Mouse (Mus musculus): Measurements from ENCODE around the gene Nr1h4. TPM values are rescaled to one million over a fixed set of nuclear protein-coding genes. Genes with fewer than 3 reads are reported as not detected.

The Nr1h4 gene
- total RNA-seq, 2 experiments from 2014 or later, result not detected

- ATAC-seq (replicated peaks; ENCODE audit: low FRiP score, poor library complexity, severe bottlenecking), result no peak
These were observed 7.6 kb downstream of the Nr1h4 start for GRCm38 (mm10) chr10:89525823-89526222.

DNA sequence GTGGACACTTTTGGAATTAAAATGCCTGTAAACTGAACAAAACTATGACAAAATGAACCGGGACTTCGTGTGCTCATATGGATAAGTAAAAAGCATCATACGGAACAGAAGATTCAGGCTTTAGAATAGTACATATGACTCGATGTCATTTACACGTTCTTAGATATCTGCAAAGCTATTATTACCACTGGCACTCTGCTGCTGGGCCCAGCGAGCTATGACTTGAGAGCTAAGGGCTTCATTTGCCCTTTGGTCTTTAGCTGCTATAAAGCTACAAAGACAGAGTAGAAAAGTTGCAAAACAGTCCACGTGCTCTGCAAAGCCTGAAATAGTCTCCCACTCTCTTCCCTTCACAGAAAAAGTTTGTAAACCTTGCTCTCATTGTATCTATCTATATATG lies 10.9 kb downstream of the Nr1h4 start:
- no peak for ATAC-seq (replicated peaks; ENCODE audit: low FRiP score, poor library complexity, severe bottlenecking)

GRCm38 (mm10) chr10:89521790-89522431 lies 11.5 kb downstream of the Nr1h4 start:
- no peak for ATAC-seq (replicated peaks; ENCODE audit: low FRiP score, poor library complexity, severe bottlenecking)

DNA sequence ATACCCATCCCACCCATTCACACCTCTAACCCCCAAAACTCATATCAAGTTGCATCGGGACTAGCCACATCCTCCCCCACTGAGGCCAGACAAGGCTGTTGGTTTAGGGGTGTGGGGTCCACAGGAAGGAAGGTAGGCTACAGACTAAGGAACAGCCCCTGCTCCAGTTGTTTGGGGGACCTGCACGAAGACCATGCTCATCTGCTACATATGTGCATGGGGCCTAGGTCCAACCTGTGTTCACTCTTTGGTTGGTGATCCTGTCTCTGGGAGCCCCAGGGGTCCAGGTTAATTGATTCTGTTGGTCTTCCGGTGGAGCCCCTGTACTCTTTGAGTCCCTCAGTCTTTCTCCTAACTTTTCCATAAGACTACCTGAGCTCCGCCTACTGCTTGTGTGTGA lies 13.0 kb downstream of the Nr1h4 start:
- no peak for ATAC-seq (replicated peaks; ENCODE audit: low FRiP score, poor library complexity, severe bottlenecking)

GRCm38 (mm10) chr10:89519226-89519625 lies 14.2 kb downstream of the Nr1h4 start:
- no peak for ATAC-seq (replicated peaks; ENCODE audit: low FRiP score, poor library complexity, severe bottlenecking)

- ATAC-seq (replicated peaks; ENCODE audit: low FRiP score, poor library complexity, severe bottlenecking), result no peak
These were observed 15.0 kb downstream of the Nr1h4 start for GRCm38 (mm10) chr10:89518365-89518764.

DNA sequence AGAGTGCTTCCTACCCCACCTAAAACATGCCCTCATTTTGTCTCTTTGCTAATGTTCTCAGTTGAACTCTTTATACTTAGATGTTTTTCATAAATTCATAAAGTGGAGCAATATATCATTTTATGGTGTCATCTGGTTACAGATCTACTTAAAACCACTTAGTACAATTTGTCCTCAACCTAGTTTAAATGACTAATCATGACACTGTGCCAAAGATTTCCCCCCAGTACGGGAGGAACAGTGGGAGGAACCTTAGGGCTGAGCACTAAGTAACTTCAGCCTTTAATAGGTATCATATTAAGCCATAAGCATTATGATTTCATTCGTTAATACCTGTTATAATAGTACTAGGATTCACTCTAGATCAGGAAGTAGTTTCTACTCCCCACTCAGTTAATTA lies 17.6 kb downstream of the Nr1h4 start:
- no peak for ATAC-seq (replicated peaks; ENCODE audit: low FRiP score, poor library complexity, severe bottlenecking)

DNA sequence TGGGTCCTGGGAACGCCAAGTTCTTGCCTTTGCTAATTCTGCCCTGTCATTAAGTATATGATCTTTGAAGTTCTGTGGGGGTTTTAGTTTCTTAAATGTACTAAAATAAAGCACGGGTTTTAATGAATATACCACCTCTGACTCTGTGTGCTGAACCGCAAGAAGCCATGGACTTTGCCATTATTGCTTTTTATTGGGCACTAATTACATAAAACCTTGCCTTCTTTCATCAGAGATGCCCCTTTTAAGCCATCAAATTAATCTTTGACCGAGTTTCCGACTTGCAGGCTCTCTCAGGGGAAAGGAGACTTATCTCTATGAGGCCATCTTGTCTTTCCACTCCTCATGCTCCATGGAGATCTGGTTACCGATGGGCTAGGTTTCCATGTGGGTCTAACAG lies 20.8 kb downstream of the Nr1h4 start:
- ATAC-seq (replicated peaks; ENCODE audit: low FRiP score, poor library complexity, severe bottlenecking), result no peak

GRCm38 (mm10) chr10:89510547-89510946 lies 22.8 kb downstream of the Nr1h4 start:
- ATAC-seq (replicated peaks; ENCODE audit: low FRiP score, poor library complexity, severe bottlenecking), result no peak

GRCm38 (mm10) chr10:89508567-89508966 lies 24.8 kb downstream of the Nr1h4 start:
- no peak for ATAC-seq (replicated peaks; ENCODE audit: low FRiP score, poor library complexity, severe bottlenecking)

- no peak for ATAC-seq (replicated peaks; ENCODE audit: low FRiP score, poor library complexity, severe bottlenecking)
These were observed 26.9 kb downstream of the Nr1h4 start for GRCm38 (mm10) chr10:89506479-89506878.

- ATAC-seq (replicated peaks; ENCODE audit: low FRiP score, poor library complexity, severe bottlenecking), result no peak
These were observed 27.8 kb downstream of the Nr1h4 start for GRCm38 (mm10) chr10:89505592-89505955.

GRCm38 (mm10) chr10:89504952-89505591 lies 28.3 kb downstream of the Nr1h4 start:
- no peak for ATAC-seq (replicated peaks; ENCODE audit: low FRiP score, poor library complexity, severe bottlenecking)

DNA sequence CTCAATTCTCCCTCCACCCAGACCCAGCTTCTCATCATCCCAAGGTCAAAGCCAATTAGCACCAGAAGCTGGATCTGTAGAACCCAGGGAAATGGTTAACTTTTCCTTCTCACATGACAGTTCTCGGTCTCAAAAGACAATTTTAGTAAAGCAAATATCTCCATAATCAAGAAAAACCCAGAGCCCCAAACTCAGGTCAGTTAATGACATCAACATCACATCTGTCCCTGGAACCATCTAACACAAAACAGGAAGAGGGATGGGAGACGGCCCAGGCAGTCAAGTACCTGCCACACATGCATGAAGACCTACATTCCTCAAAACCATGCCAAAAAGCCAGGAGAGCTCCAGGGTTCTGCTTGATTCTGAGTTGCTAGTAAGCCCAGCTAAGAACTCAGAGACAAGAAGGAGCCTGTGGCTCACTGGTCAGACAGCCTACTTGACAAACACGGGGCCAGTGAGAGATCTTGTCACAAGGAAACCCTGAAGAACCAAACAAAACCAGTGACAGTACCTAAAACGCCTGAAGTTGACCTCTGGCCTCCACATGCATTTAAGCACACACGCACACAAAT lies 30.3 kb downstream of the Nr1h4 start:
- no peak for ATAC-seq (replicated peaks; ENCODE audit: low FRiP score, poor library complexity, severe bottlenecking)

DNA sequence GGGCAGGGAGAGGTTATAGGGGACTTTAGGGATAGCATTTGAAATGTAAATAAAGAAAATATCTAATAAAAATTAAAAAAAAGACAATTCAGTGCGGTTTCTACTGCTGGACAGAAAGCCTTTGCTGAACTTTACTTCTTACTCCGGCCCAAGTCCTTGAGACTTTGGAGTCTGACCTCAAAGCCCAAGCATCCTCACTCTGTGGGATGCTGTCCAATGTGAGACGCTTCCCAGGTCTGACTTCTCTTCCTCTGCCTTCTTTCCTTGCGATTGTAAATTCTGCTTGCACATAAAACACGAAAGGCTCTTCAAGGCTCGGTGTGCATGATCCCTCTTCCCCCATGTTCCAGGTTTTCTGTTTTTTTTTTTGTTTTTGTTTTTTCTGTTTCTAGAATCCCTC lies 31.5 kb downstream of the Nr1h4 start:
- ATAC-seq (replicated peaks; ENCODE audit: low FRiP score, poor library complexity, severe bottlenecking), result no peak

- no peak for ATAC-seq (replicated peaks; ENCODE audit: low FRiP score, poor library complexity, severe bottlenecking)
These were observed 37.8 kb downstream of the Nr1h4 start for GRCm38 (mm10) chr10:89495537-89495936.

GRCm38 (mm10) chr10:89491321-89491720 lies 42.1 kb downstream of the Nr1h4 start:
- ATAC-seq (replicated peaks; ENCODE audit: low FRiP score, poor library complexity, severe bottlenecking), result no peak

DNA sequence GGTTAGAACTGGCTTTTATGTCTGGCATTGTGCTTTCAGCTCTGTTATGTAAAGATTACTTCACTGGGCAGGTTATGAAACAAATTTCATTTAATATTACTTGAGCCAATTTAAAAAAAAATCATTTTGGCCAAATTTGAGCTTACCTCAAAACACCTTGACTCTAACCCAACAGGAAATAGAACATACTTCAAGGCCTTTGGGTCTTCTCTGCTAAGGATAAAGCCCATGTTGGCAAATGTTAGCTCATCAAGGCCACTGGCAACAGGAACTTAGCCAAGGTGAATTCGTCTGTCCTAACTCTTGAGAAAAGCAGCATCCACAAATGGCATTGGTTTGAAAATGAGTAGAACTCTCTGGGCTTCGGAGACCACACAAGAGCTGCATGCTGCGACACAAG lies 43.1 kb downstream of the Nr1h4 start:
- ATAC-seq (replicated peaks; ENCODE audit: low FRiP score, poor library complexity, severe bottlenecking), result no peak

- no peak for ATAC-seq (replicated peaks; ENCODE audit: low FRiP score, poor library complexity, severe bottlenecking)
These were observed 43.9 kb downstream of the Nr1h4 start for GRCm38 (mm10) chr10:89489459-89489858.

DNA sequence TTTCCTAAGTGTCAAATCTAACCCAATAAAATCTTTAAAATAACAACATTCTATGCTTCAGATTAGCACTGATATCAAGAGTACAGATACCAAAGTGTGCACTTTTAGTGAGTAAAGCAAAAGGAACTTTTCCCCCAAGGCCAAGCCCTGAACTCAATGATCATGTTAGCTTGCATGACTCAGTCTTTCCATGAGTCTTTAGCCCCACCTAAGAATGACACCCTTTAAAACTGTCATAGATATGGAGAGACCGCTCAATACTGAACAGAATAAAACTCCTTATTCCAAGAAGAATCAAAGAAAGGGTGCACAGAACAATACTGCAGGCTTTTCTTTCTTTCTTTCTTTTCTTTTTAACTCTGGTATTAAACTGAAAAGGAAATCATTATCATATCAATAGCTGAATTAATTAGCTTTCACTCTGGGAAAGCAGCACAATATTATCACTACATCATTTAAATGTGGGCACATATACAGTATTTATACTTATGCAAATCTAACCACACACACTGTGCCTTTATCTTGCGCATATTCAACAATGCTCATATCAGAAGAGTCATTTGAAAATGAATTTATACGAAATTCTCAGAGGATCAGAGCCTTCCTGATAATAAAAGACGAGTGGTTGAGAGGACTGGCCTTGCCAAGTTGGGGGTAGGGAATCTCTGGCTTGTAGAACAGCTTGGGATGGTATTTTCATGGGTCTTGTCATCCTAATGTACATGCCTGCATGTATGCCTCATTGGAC lies 46.2 kb downstream of the Nr1h4 start:
- ATAC-seq (replicated peaks; ENCODE audit: low FRiP score, poor library complexity, severe bottlenecking), result no peak

DNA sequence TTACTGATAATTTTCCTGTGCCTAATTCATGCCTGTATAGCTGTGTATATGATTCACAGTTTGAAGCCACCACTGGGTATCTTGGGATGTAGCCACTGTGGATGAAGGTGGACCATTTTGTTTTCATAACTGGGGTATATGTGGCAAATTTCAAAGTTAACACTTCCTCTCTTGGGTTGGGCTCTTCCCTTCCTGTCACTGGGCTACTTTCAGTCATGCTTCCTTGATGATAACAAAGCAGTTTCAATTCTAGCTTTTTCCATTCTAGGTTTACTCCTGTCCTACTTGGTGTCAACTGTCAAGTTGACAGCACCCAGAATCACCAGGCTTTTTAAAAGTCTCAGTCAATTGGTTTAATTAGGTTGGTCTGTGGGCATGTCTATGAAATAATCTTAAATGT lies 48.5 kb downstream of the Nr1h4 start:
- no peak for ATAC-seq (replicated peaks; ENCODE audit: low FRiP score, poor library complexity, severe bottlenecking)
